Mouse (Mus musculus) neutrophil, adult 65 days (primary cell): ENCODE results near the gene Pcdh8. TPM values are rescaled to one million over a fixed set of nuclear protein-coding genes. Genes with fewer than 3 reads are reported as not detected.

Experiments used
- total RNA-seq: library from RNA; stranded (reverse); gene quantifications from 2 replicates; pipeline ENCODE4 v1.2.4, GENCODE M21; 2023

Gene Pcdh8
- total RNA-seq, result not detected in 2 replicates

DNA sequence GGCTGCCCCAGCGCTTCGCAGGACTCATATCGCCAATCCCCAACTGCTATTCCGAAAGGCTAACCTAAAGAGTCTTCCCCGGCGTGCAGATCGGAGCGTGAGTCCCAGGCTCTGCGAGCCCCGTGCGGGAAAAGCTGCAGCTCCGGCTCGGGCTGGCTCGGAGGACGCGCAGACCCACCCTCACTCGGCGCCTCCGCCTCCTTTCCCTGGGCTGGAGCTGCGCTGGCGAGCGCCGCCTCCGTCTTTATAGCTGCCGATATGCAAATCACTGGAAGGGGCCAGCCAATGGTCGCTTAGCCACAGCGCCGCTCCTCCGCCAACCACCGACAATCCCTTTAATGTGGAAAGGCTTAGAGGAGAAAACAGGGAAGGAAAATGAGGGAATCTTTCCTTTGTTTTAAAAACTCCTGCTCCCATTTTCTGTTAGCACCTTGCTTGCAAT lies at the start of gene Pcdh8:
Gene Pcdh8 (minus strand): TSS at position 219 of the 442 bp plus-strand sequence.

Other genes starting within 250 kb of the Pcdh8 start
- gene Sugt1, start 183.6 kb downstream of the Pcdh8 start, total RNA-seq, result 46.7 and 57.6 TPM in 2 replicates
- not detected in 2 replicates for gene Cnmd, start 109.1 kb downstream of the Pcdh8 start, total RNA-seq
- gene Olfm4, start 212.8 kb upstream of the Pcdh8 start, total RNA-seq, result 222 and 230 TPM in 2 replicates